ENCODE assay signal across 21 mouse cellular contexts in the genomic region with DNA sequence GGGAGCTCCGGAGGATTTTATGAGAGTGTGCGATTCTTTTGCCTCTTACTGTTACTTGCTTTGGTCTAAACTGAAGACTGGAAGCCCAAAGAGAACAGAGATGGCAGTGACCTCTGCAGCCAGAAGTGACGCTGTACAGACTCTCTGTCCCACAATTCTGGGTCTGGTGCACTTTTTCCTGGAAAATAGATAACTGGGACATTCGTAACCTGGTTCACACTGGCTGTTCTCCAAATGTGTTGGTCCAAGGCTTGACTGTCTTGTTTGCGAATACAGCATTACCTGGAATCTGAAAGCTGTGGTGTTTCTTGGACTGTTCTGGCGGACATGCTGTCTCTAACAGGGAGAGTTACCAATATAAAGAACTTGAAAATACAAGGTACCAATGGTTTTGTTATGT.
DNase-seq lines count a peak whose midpoint lies in the region; ATAC-seq and TF ChIP-seq lines count a peak whose summit lies in the region.
"Had no signal": no experiment of that assay in that cellular context is flagged by ENCODE, and none has a peak within 500 bp of the region (broad histone marks: within the 10 kb centered on the region; RNA-seq: fewer than 3 reads in every experiment).

No protein-coding gene starts in this region.

- no peak for TF ChIP-seq POLR2A in liver, adult 2 months (IDR thresholded peaks at IDR 0.05; ENCODE audit: extremely low read depth, insufficient read depth, low read length)

- no peaks in the 10 kb centered on the region for H3K9me3 ChIP-seq in liver, embryonic 11.5 days (ENCODE audit: control insufficient read depth, low read length)
- H3K9me3 ChIP-seq in liver, postnatal 0 days (ENCODE audit: low read length), result no peaks in the 10 kb centered on the region
- no peaks in the 10 kb centered on the region for H3K9me3 ChIP-seq in liver, embryonic 12.5 days (replicated peaks)

- peak overlapping the region; percentile 36; the same call in 1 of the 2 replicates for H3K27ac ChIP-seq in left cerebral cortex, adult 2 months
- H3K27ac ChIP-seq in liver, adult 2 months (replicated peaks; ENCODE audit: insufficient read depth, low read depth, low read length), result no peak overlapping the region
- H3K27ac ChIP-seq in liver, embryonic 11.5 days (ENCODE audit: low read depth, low read length), result no peak overlapping the region
- H3K27ac ChIP-seq in liver, postnatal 0 days (ENCODE audit: low read depth), result peak overlapping the region; percentile 23; the same call in 1 of the 2 replicates
- H3K27ac ChIP-seq in liver, embryonic 12.5 days, result no peak overlapping the region

- WGBS in liver, adult 2 months, result 39% methylated on average over 6 of the region's 6 CpGs
- WGBS in liver, embryonic 11.5 days, result 85% methylated on average over 6 of the region's 6 CpGs
- WGBS in liver, postnatal 0 days (ENCODE audit: insufficient replicate concordance), result 65% methylated on average over 6 of the region's 6 CpGs
- 71% methylated on average over 6 of the region's 6 CpGs for WGBS in liver, embryonic 12.5 days (ENCODE audit: insufficient replicate concordance)

- no peaks in the 10 kb centered on the region for H3K79me2 ChIP-seq in liver, adult 2 months (ENCODE audit: control insufficient read depth, insufficient read depth, low read length)

- H3K9ac ChIP-seq in liver, adult 2 months (ENCODE audit: low read depth, low read length), result no peak overlapping the region
- no peak overlapping the region for H3K9ac ChIP-seq in liver, embryonic 11.5 days (ENCODE audit: low read depth, low read length)
- H3K9ac ChIP-seq in liver, postnatal 0 days (replicated peaks), result no peak overlapping the region
- no peak overlapping the region for H3K9ac ChIP-seq in liver, embryonic 12.5 days

- no peak for ATAC-seq in liver, embryonic 11.5 days (replicated peaks; ENCODE audit: low FRiP score)
- ATAC-seq in liver, postnatal 0 days, result peak; percentile 80
- no peak for ATAC-seq in liver, embryonic 12.5 days
- ATAC-seq: activated CD4-positive, CD25-positive, alpha-beta regulatory T cell, adult 4 months; CD4-positive, CD25-positive, alpha-beta regulatory T cell, adult 4 months; Patski had no signal

- DNase-seq in left cerebral cortex, adult 2 months (ENCODE audit: extremely low spot score in 1 of 2, low spot score in 2 of 2), result no peak
- DNase-seq in left cerebral cortex, postnatal 10 days (ENCODE audit: extremely low spot score in 1 of 2, low spot score in 2 of 2), result no peak
- DNase-seq in liver, adult 2 months (ENCODE audit: extremely low read depth, low read depth, low spot score), result peak; percentile 75
- DNase-seq in liver, embryonic 11.5 days (ENCODE audit: low spot score), result no peak
- peak; percentile 18 for DNase-seq in liver, postnatal 0 days
- DNase-seq: adrenal gland, adult 2 months; adrenal gland, adult 8-10 months; adrenal gland, postnatal 10 days; adrenal gland, postnatal 14 days; adrenal gland, postnatal 25 days; adrenal gland, postnatal 36 days; B cell, adult 2 months; cerebellum, adult 11 months; cerebellum, adult 11-12 months; cerebellum, adult 18-20 months had no signal

- no peak overlapping the region for H3K4me2 ChIP-seq in liver, embryonic 11.5 days
- H3K4me2 ChIP-seq in liver, postnatal 0 days (ENCODE audit: low read depth, low read length), result no peak overlapping the region
- no peak overlapping the region for H3K4me2 ChIP-seq in liver, embryonic 12.5 days

- no peaks in the 10 kb centered on the region; the same call in 1 of the 2 replicates for H3K4me1 ChIP-seq in liver, adult 2 months (ENCODE audit: control insufficient read depth, insufficient read depth, low read length)
- H3K4me1 ChIP-seq in liver, embryonic 11.5 days (replicated peaks; ENCODE audit: control insufficient read depth, insufficient read depth, low read length), result no peaks in the 10 kb centered on the region
- no peaks in the 10 kb centered on the region; the same call in 1 of the 2 replicates for H3K4me1 ChIP-seq in liver, postnatal 0 days (ENCODE audit: insufficient read depth)
- no peaks in the 10 kb centered on the region for H3K4me1 ChIP-seq in liver, embryonic 12.5 days

- TF ChIP-seq EP300 in liver, postnatal 0 days (IDR thresholded peaks at IDR 0.05; ENCODE audit: low read depth), result no peak

- H3K27me3 ChIP-seq in liver, adult 2 months (ENCODE audit: control insufficient read depth, insufficient read depth, low read length), result no peaks in the 10 kb centered on the region
- H3K27me3 ChIP-seq in liver, embryonic 11.5 days (replicated peaks; ENCODE audit: control insufficient read depth, insufficient read depth, low read length), result no peaks in the 10 kb centered on the region
- H3K27me3 ChIP-seq in liver, postnatal 0 days (ENCODE audit: insufficient read depth, low read length), result no peaks in the 10 kb centered on the region
- no peaks in the 10 kb centered on the region for H3K27me3 ChIP-seq in liver, embryonic 12.5 days (replicated peaks)
- H3K27me3 ChIP-seq: CH12.LX, Patski had no signal

- no peaks in the 10 kb centered on the region for H3K36me3 ChIP-seq in liver, adult 2 months (ENCODE audit: control insufficient read depth, insufficient read depth, low read length)
- no peaks in the 10 kb centered on the region for H3K36me3 ChIP-seq in liver, embryonic 11.5 days (ENCODE audit: control insufficient read depth, insufficient read depth, low read length)
- H3K36me3 ChIP-seq in liver, postnatal 0 days (replicated peaks; ENCODE audit: insufficient read depth, low read length), result no peaks in the 10 kb centered on the region
- no peaks in the 10 kb centered on the region for H3K36me3 ChIP-seq in liver, embryonic 12.5 days
- H3K36me3 ChIP-seq: G1E had no signal

- H3K4me3 ChIP-seq in left cerebral cortex, adult 2 months, result no peak overlapping the region
- H3K4me3 ChIP-seq in liver, adult 2 months (ENCODE audit: insufficient read depth, low read depth, low read length), result no peak overlapping the region
- H3K4me3 ChIP-seq in liver, embryonic 11.5 days (ENCODE audit: low read depth, low read length), result no peak overlapping the region
- no peak overlapping the region for H3K4me3 ChIP-seq in liver, postnatal 0 days (ENCODE audit: low read depth, low read length)
- H3K4me3 ChIP-seq in liver, embryonic 12.5 days, result no peak overlapping the region

- intact Hi-C loops in left cerebral cortex, adult 2 months (cut with DNase I), result no loop called here
- intact Hi-C loops in left cerebral cortex, postnatal 10 days (cut with DNase I), result no loop called here

- no peak for TF ChIP-seq CTCF in left cerebral cortex, adult 2 months (IDR thresholded peaks at IDR 0.05)
- no peak for TF ChIP-seq CTCF in liver, adult 2 months (IDR thresholded peaks at IDR 0.05; ENCODE audit: low read depth, low read length)
- no peak for TF ChIP-seq CTCF in liver, postnatal 0 days (IDR thresholded peaks at IDR 0.05; ENCODE audit: low read depth)

Comparison
In these comparisons a context has a peak if more than half of its experiments do, and no peak if none do; other contexts are left out.
1. DNase-seq: peak in liver, adult 2 months (single experiment) and liver, postnatal 0 days (single experiment); none in left cerebral cortex, adult 2 months (0 of 2), left cerebral cortex, postnatal 10 days (0 of 2) and liver, embryonic 11.5 days (single experiment).
2. H3K27ac ChIP-seq: peak in left cerebral cortex, adult 2 months (single experiment) and liver, postnatal 0 days (single experiment); none in liver, adult 2 months (single experiment), liver, embryonic 11.5 days (single experiment) and liver, embryonic 12.5 days (single experiment).